ENCODE assay signal across 8 mouse cellular contexts in the genomic region with DNA sequence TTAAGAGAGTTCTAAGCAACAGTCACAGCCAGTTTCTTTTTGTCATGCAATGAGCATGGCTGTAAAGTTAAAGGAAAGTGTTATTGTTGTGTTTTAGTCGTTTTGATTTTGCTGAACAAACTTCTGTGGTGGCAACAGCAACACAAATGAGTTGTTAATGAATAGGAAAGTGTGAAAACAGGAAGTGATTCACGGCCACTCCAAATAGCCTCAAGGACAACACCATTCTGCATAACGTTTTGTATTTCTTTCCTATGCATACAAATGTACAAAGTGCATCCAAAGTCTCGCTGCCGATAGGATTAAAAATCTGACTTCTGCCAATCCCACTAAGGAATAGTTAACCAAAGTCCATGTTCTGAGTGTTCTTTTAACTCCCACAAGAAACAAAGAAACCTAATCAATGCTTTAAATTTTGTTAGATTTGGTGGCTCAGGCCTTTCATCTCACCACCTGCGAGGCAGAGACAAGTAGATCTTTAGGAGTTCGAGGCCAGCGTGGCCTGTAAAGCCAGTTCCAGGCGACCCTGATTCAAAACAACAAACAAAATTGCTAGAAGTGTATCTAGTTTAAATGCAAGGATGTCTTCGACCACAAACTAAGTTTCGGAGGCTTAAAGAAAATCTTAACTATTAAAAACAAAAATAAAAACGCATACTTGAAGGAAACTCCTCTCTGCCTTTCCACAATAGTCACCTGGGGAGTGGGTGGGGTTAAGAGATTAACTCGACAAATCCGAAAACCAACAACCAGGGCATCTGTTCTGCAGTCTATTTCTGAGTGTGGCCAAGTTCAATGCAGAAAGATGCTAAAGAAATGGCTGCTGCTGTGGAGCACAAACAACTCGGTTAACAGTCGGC. TPM values are rescaled to one million over a fixed set of nuclear protein-coding genes. Genes with fewer than 3 reads are reported as not detected.
DNase-seq lines count a peak whose midpoint lies in the region; ATAC-seq and TF ChIP-seq lines count a peak whose summit lies in the region.

No protein-coding gene starts in this region.

- no peak for ATAC-seq in limb, embryonic 12.5 days (ENCODE audit: insufficient number of reproducible peaks, insufficient read depth, low FRiP score, low TSS enrichment, low read depth)

- no peak for TF ChIP-seq POLR2A in embryonic fibroblast, embryonic 13.5 days (IDR thresholded peaks at IDR 0.05; ENCODE audit: low read depth, low read length)

- H3K9ac ChIP-seq in limb, embryonic 12.5 days (replicated peaks), result peak overlapping the region; percentile 84

- peaks cover 22% of the 10 kb centered on the region for H3K36me3 ChIP-seq in limb, embryonic 12.5 days

- no peaks in the 10 kb centered on the region for H3K27me3 ChIP-seq in limb, embryonic 12.5 days

- no peaks in the 10 kb centered on the region; the same call in 1 of the 2 replicates for H3K4me1 ChIP-seq in embryonic fibroblast, embryonic 13.5 days (ENCODE audit: control insufficient read depth, insufficient read depth, low read length)
- peaks cover 6% of the 10 kb centered on the region for H3K4me1 ChIP-seq in limb, embryonic 12.5 days (replicated peaks)

- no peak overlapping the region for H3K27ac ChIP-seq in embryonic fibroblast, embryonic 13.5 days (ENCODE audit: insufficient read depth, low read length)
- peak overlapping the region; percentile 80 for H3K27ac ChIP-seq in limb, embryonic 12.5 days

- WGBS in limb, embryonic 12.5 days, result 27% methylated on average over 16 of the region's 16 CpGs

- H3K4me3 ChIP-seq in embryonic fibroblast, embryonic 13.5 days (ENCODE audit: insufficient read depth, low read length), result peak overlapping the region; percentile 98
- H3K4me3 ChIP-seq in limb, embryonic 12.5 days (replicated peaks), result peak overlapping the region; percentile 76

- no peaks in the 10 kb centered on the region; the same call in 1 of the 2 replicates for H3K9me3 ChIP-seq in limb, embryonic 12.5 days

- TF ChIP-seq CTCF in embryonic fibroblast, embryonic 13.5 days (IDR thresholded peaks at IDR 0.05; ENCODE audit: borderline replicate concordance, insufficient read depth, low read length), result no peak

- H3K4me2 ChIP-seq in limb, embryonic 12.5 days, result peak overlapping the region; percentile 65

- peak; percentile 37 to 38 for DNase-seq in cerebellum, postnatal 10 days
- DNase-seq in cerebellum, postnatal 36 days, result no peak
- DNase-seq in 416B (ENCODE audit: low read depth), result peak; percentile 61
- DNase-seq in natural killer cell, adult 2 months (ENCODE audit: low spot score in 2 of 2), result peak; percentile 10 to 14
- DNase-seq in cerebellum, adult 8-10 months, result no peak
- DNase-seq in urinary bladder, adult 18-20 months (ENCODE audit: low spot score in 2 of 2), result no peak

RNA-seq across cellular contexts. Expression of gene Ttc5, which starts 0.7 kb away (rescaled TPM):
- polyA plus RNA-seq in embryonic fibroblast, embryonic 13.5 days (2011; ENCODE audit: insufficient read length, low read depth, missing spikeins), result 30.4 and 30.5 TPM in 2 replicates
- 91.3 and 101 TPM in 2 replicates for polyA plus RNA-seq in limb, embryonic 12.5 days (2016; fragmentation: Nextera tagmentation; extraction: Ambion mirVana)

RNA-seq across cellular contexts. Expression of gene Ccnb1ip1, which starts 22.9 kb away (rescaled TPM):
- polyA plus RNA-seq in embryonic fibroblast, embryonic 13.5 days (2011; ENCODE audit: insufficient read length, low read depth, missing spikeins), result not detected in 2 replicates
- polyA plus RNA-seq in limb, embryonic 12.5 days (2016; fragmentation: Nextera tagmentation; extraction: Ambion mirVana), result not detected in 2 replicates

RNA-seq across cellular contexts. Expression of gene Parp2, which starts 23.0 kb away (rescaled TPM):
- polyA plus RNA-seq in embryonic fibroblast, embryonic 13.5 days (2011; ENCODE audit: insufficient read length, low read depth, missing spikeins), result 31.2 and 43.4 TPM in 2 replicates
- 60.3 and 64.2 TPM in 2 replicates for polyA plus RNA-seq in limb, embryonic 12.5 days (2016; fragmentation: Nextera tagmentation; extraction: Ambion mirVana)

RNA-seq across cellular contexts. Expression of gene Olfr749, which starts 39.7 kb away (rescaled TPM):
- not detected in 2 replicates for polyA plus RNA-seq in embryonic fibroblast, embryonic 13.5 days (2011; ENCODE audit: insufficient read length, low read depth, missing spikeins)
- not detected in 2 replicates for polyA plus RNA-seq in limb, embryonic 12.5 days (2016; fragmentation: Nextera tagmentation; extraction: Ambion mirVana)

Comparison
In these comparisons a context has a peak if more than half of its experiments do, and no peak if none do; other contexts are left out.
1. DNase-seq: peak in cerebellum, postnatal 10 days (2 of 2), 416B (single experiment) and natural killer cell, adult 2 months (2 of 2); none in cerebellum, postnatal 36 days (0 of 2), cerebellum, adult 8-10 months (single experiment) and urinary bladder, adult 18-20 months (0 of 2).